Mouse (Mus musculus) embryo, embryonic 10.5 days (tissue): Measurements from ENCODE around the gene Bloc1s3.

ENCODE experiments used
- DNase-seq: peaks from one replicate; pipeline ENCODE4 v3.0.0-alpha.2; 2015; ENCODE audit warnings: low spot score

Gene Bloc1s3

GRCm38 (mm10) chr7:19508150-19508923, at the start of gene Bloc1s3, which contains the start of gene Trappc6a:
Gene Bloc1s3 (minus strand): TSS chr7:19508367.
Gene Trappc6a (plus strand): TSS chr7:19508395.
- peak; percentile 97 for DNase-seq

- DNase-seq = no peak
These were observed 48.9 kb upstream of the Bloc1s3 start for GRCm38 (mm10) chr7:19557086-19557485.

GRCm38 (mm10) chr7:19554168-19554567, 46.0 kb upstream of the Bloc1s3 start:
- no peak for DNase-seq

- DNase-seq = no peak
These were observed 44.3 kb upstream of the Bloc1s3 start for GRCm38 (mm10) chr7:19552443-19552842.

GRCm38 (mm10) chr7:19551634-19552033, 43.5 kb upstream of the Bloc1s3 start:
- no peak for DNase-seq

GRCm38 (mm10) chr7:19549394-19549793, 41.2 kb upstream of the Bloc1s3 start:
- DNase-seq = no peak

- no peak for DNase-seq
These were observed 39.3 kb upstream of the Bloc1s3 start for GRCm38 (mm10) chr7:19547344-19547969.

- no peak for DNase-seq
These were observed 37.8 kb upstream of the Bloc1s3 start for GRCm38 (mm10) chr7:19546007-19546406.

- peak; percentile 34 for DNase-seq
These were observed 35.4 kb upstream of the Bloc1s3 start for GRCm38 (mm10) chr7:19543584-19543983.

- no peak for DNase-seq
These were observed 34.1 kb upstream of the Bloc1s3 start for GRCm38 (mm10) chr7:19542155-19542691.

- no peak for DNase-seq
These were observed 33.6 kb upstream of the Bloc1s3 start for GRCm38 (mm10) chr7:19541681-19542154.

GRCm38 (mm10) chr7:19540771-19541566, 32.8 kb upstream of the Bloc1s3 start:
- DNase-seq = no peak

- DNase-seq = no peak
These were observed 26.5 kb upstream of the Bloc1s3 start for GRCm38 (mm10) chr7:19534676-19535075.

- DNase-seq = no peak
These were observed 24.1 kb upstream of the Bloc1s3 start for GRCm38 (mm10) chr7:19532240-19532639.

- no peak for DNase-seq
These were observed 22.9 kb upstream of the Bloc1s3 start for GRCm38 (mm10) chr7:19531077-19531476.

- no peak for DNase-seq
These were observed 16.9 kb upstream of the Bloc1s3 start for GRCm38 (mm10) chr7:19525105-19525481.

GRCm38 (mm10) chr7:19524420-19525104, 16.4 kb upstream of the Bloc1s3 start:
- no peak for DNase-seq

GRCm38 (mm10) chr7:19523757-19524419, 15.7 kb upstream of the Bloc1s3 start:
- DNase-seq = peak; percentile 75

- no peak for DNase-seq
These were observed 15.0 kb upstream of the Bloc1s3 start for GRCm38 (mm10) chr7:19523017-19523756.

- DNase-seq = no peak
These were observed 11.9 kb upstream of the Bloc1s3 start for GRCm38 (mm10) chr7:19520032-19520431.
